ENCODE assay signal across 12 mouse cellular contexts in the genomic region with DNA sequence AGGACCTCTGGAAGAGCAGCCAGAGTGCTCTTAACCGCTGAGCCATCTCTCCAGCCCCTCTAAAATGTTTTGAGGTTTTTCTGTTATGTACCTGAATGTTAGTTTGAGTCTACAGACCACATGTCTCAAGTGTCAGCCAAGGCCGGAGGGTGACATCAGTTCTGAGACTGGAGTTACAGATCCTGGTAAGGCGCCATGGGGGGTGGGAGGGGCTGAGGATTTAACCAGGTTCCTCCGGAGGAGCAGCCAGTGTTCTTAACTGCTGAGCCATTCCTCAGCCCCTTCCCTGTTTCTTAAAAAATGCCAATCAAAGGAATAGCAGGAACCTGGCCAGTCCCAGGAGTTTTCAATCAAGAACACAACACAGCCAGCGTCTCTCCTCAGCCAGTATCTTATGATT. TPM values are rescaled to one million over a fixed set of nuclear protein-coding genes. Genes with fewer than 3 reads are reported as not detected.
DNase-seq lines count a peak whose midpoint lies in the region; ATAC-seq and TF ChIP-seq lines count a peak whose summit lies in the region.
"Had no signal": no experiment of that assay in that cellular context is flagged by ENCODE, and none has a peak within 500 bp of the region (broad histone marks: within the 10 kb centered on the region; RNA-seq: fewer than 3 reads in every experiment).

No protein-coding gene starts in this region.

- no peaks in the 10 kb centered on the region for H3K9me3 ChIP-seq in heart, embryonic 14.5 days (ENCODE audit: control insufficient read depth, low read length)
- H3K9me3 ChIP-seq in midbrain, embryonic 12.5 days, result no peaks in the 10 kb centered on the region
- no peaks in the 10 kb centered on the region for H3K9me3 ChIP-seq in midbrain, embryonic 16.5 days (replicated peaks; ENCODE audit: control insufficient read depth, low read length, poor library complexity, severe bottlenecking)
- no peaks in the 10 kb centered on the region for H3K9me3 ChIP-seq in embryonic facial prominence, embryonic 13.5 days

- no peak overlapping the region for H3K27ac ChIP-seq in heart, embryonic 14.5 days (replicated peaks in 1 of 2; ENCODE audit: control insufficient read depth in 1 of 2, insufficient read depth in 1 of 2, low read depth in 2 of 2, low read length in 2 of 2)
- no peak overlapping the region for H3K27ac ChIP-seq in midbrain, embryonic 12.5 days (replicated peaks)
- H3K27ac ChIP-seq in midbrain, embryonic 16.5 days (ENCODE audit: low read length), result no peak overlapping the region
- H3K27ac ChIP-seq in embryonic facial prominence, embryonic 13.5 days, result no peak overlapping the region

- H3K27me3 ChIP-seq in heart, embryonic 14.5 days (ENCODE audit: control insufficient read depth, insufficient read depth, low read length), result no peaks in the 10 kb centered on the region
- H3K27me3 ChIP-seq in midbrain, embryonic 12.5 days, result no peaks in the 10 kb centered on the region
- no peaks in the 10 kb centered on the region for H3K27me3 ChIP-seq in midbrain, embryonic 16.5 days (ENCODE audit: control insufficient read depth, insufficient read depth, low read depth, low read length)
- H3K27me3 ChIP-seq in embryonic facial prominence, embryonic 13.5 days, result no peaks in the 10 kb centered on the region
- H3K27me3 ChIP-seq in myocyte (ENCODE audit: control insufficient read depth, insufficient read depth, insufficient read length), result no peaks in the 10 kb centered on the region

- H3K36me3 ChIP-seq in heart, embryonic 14.5 days (ENCODE audit: control insufficient read depth, insufficient read depth, low read length), result no peaks in the 10 kb centered on the region
- no peaks in the 10 kb centered on the region for H3K36me3 ChIP-seq in midbrain, embryonic 12.5 days
- H3K36me3 ChIP-seq in midbrain, embryonic 16.5 days (ENCODE audit: control insufficient read depth, insufficient read depth, low read length), result no peaks in the 10 kb centered on the region
- H3K36me3 ChIP-seq in embryonic facial prominence, embryonic 13.5 days, result 0 out of 2 replicates have a peak, but pooled peaks cover 4% of the 10 kb centered on the region
- H3K36me3 ChIP-seq in myocyte (ENCODE audit: control insufficient read depth, insufficient read depth), result no peaks in the 10 kb centered on the region

- WGBS in heart, embryonic 14.5 days, result 44% methylated on average over 5 of the region's 5 CpGs
- WGBS in midbrain, embryonic 12.5 days, result 41% methylated on average over 5 of the region's 5 CpGs
- 38% methylated on average over 5 of the region's 5 CpGs for WGBS in midbrain, embryonic 16.5 days
- 35% methylated on average over 5 of the region's 5 CpGs for WGBS in embryonic facial prominence, embryonic 13.5 days

- H3K79me2 ChIP-seq in myocyte (ENCODE audit: control insufficient read depth, insufficient read depth), result peaks cover 31% of the 10 kb centered on the region

- intact Hi-C loops in heart, postnatal 14 days (cut with DNase I), result loop anchor here (5.0 kb wide), 1 partner anchor 283 kb away; the partner anchor contains the start of gene Cox6a1

- no peak for ATAC-seq in heart, embryonic 14.5 days (ENCODE audit: insufficient number of reproducible peaks, insufficient read depth, low FRiP score, low read depth)
- ATAC-seq in midbrain, embryonic 12.5 days (ENCODE audit: low FRiP score, low read depth), result no peak
- no peak for ATAC-seq in midbrain, embryonic 16.5 days
- ATAC-seq in embryonic facial prominence, embryonic 13.5 days (ENCODE audit: insufficient number of reproducible peaks, insufficient read depth, low FRiP score, low TSS enrichment, low read depth), result no peak

- peaks cover 8 to 31% of the 10 kb centered on the region in 2 experiments for H3K4me1 ChIP-seq in heart, embryonic 14.5 days (ENCODE audit: control insufficient read depth in 2 of 2, insufficient read depth in 2 of 2, low read length in 2 of 2)
- peaks cover 25% of the 10 kb centered on the region for H3K4me1 ChIP-seq in midbrain, embryonic 12.5 days
- H3K4me1 ChIP-seq in midbrain, embryonic 16.5 days (ENCODE audit: control insufficient read depth, insufficient read depth, low read length), result peaks cover 28% of the 10 kb centered on the region
- peaks cover 35% of the 10 kb centered on the region for H3K4me1 ChIP-seq in embryonic facial prominence, embryonic 13.5 days

- no peak overlapping the region for H3K4me3 ChIP-seq in heart, embryonic 14.5 days (ENCODE audit: control insufficient read depth in 1 of 2, insufficient read depth in 1 of 2, low read depth in 1 of 2, low read length in 2 of 2)
- no peak overlapping the region for H3K4me3 ChIP-seq in midbrain, embryonic 12.5 days
- H3K4me3 ChIP-seq in midbrain, embryonic 16.5 days (ENCODE audit: low read depth, low read length), result no peak overlapping the region
- H3K4me3 ChIP-seq in embryonic facial prominence, embryonic 13.5 days, result 0 out of 2 replicates have a peak overlapping the region, but pooled peaks have one; percentile 71
- no peak overlapping the region for H3K4me3 ChIP-seq in myocyte

- TF ChIP-seq POLR2A in myocyte (IDR thresholded peaks at IDR 0.05; ENCODE audit: insufficient read length, low read depth), result no peak

- H3K4me2 ChIP-seq in heart, embryonic 14.5 days (ENCODE audit: low read length), result peak overlapping the region; percentile 83
- H3K4me2 ChIP-seq in midbrain, embryonic 12.5 days (replicated peaks), result peak overlapping the region; percentile 82; the same call in 1 of the 2 replicates
- H3K4me2 ChIP-seq in midbrain, embryonic 16.5 days (ENCODE audit: low read length), result no peak overlapping the region
- peak overlapping the region; percentile 90 for H3K4me2 ChIP-seq in embryonic facial prominence, embryonic 13.5 days
- H3K4me2 ChIP-seq in myocyte (ENCODE audit: low read depth), result peak overlapping the region; percentile 86

- no peak for DNase-seq in heart, postnatal 14 days
- no peak for DNase-seq in ovary, postnatal 14 days (ENCODE audit: low spot score)
- no peak for DNase-seq in left cerebral cortex, adult 11 months (ENCODE audit: low spot score)
- DNase-seq: gastrocnemius, postnatal 36 days; kidney, adult 8-10 months; layer of hippocampus, postnatal 36 days; thymus, adult 2 months had no signal

- no peak overlapping the region for H3ac ChIP-seq in myocyte (ENCODE audit: control insufficient read depth, insufficient read length)

- 0 out of 2 replicates have a peak overlapping the region, but pooled peaks have one; percentile 13 for H3K9ac ChIP-seq in heart, embryonic 14.5 days (ENCODE audit: low read length)
- no peak overlapping the region for H3K9ac ChIP-seq in midbrain, embryonic 12.5 days (replicated peaks)
- no peak overlapping the region for H3K9ac ChIP-seq in midbrain, embryonic 16.5 days (ENCODE audit: low read depth, low read length)
- H3K9ac ChIP-seq in embryonic facial prominence, embryonic 13.5 days, result no peak overlapping the region

TF ChIP-seq in myocyte, 11 proteins besides CTCF, POLR2A, EP300 and RAD21:
- TF ChIP-seq REST (IDR thresholded peaks at IDR 0.05; ENCODE audit: insufficient read depth, insufficient read length) (no peak), POLR2AphosphoS2 (IDR thresholded peaks at IDR 0.05; ENCODE audit: insufficient read length, low read depth) (no peak), MAX (IDR thresholded peaks at IDR 0.05; ENCODE audit: low read depth) (no peak), CEBPB (IDR thresholded peaks at IDR 0.05; ENCODE audit: insufficient read depth, poor library complexity, severe bottlenecking) (no peak), TCF12 (IDR thresholded peaks at IDR 0.05; ENCODE audit: insufficient read depth, poor library complexity, severe bottlenecking) (no peak), MYOG (IDR thresholded peaks at IDR 0.05; ENCODE audit: control insufficient read depth in 1 of 3, insufficient read depth in 1 of 3, insufficient read length in 2 of 3, low read depth in 2 of 3) (no peak), SRF (IDR thresholded peaks at IDR 0.05; ENCODE audit: control insufficient read depth, insufficient read length, low read depth) (no peak), E2F4 (IDR thresholded peaks at IDR 0.05; ENCODE audit: insufficient read depth) (no peak), TCF3 (IDR thresholded peaks at IDR 0.05; ENCODE audit: insufficient read length, low read depth) (no peak), USF1 (IDR thresholded peaks at IDR 0.05; ENCODE audit: low read depth) (no peak), MYOD1 (IDR thresholded peaks at IDR 0.05; ENCODE audit: control insufficient read depth in 1 of 3, insufficient read length in 2 of 3, low read depth in 2 of 3) (no peak)

RNA-seq across cellular contexts. Expression of gene Rab35, which starts 1.4 kb away (rescaled TPM):
- 19.2 and 20.1 TPM in 2 replicates for polyA plus RNA-seq in heart, embryonic 14.5 days (2014; fragmentation: Nextera tagmentation; extraction: Ambion mirVana)
- 10 to 100 TPM; 41.5 to 41.8 TPM for total RNA-seq in heart, postnatal 14 days (2021)
- 17.5 and 18.6 TPM in 2 replicates for polyA plus RNA-seq in midbrain, embryonic 12.5 days (2016; fragmentation: Nextera tagmentation; extraction: Ambion mirVana)
- polyA plus RNA-seq in midbrain, embryonic 16.5 days (2015; fragmentation: Nextera tagmentation; extraction: Ambion mirVana), result 16.5 and 18.5 TPM in 2 replicates
- 13.1 and 15.9 TPM in 2 replicates for polyA plus RNA-seq in embryonic facial prominence, embryonic 13.5 days (2015; fragmentation: Nextera tagmentation; extraction: Ambion mirVana)
- polyA plus RNA-seq in myocyte (2012; fragmentation: generic; extraction: Trizol), result 44.8 TPM
